Mouse (Mus musculus): ENCODE data around the gene Rfng. TPM values are rescaled to one million over a fixed set of nuclear protein-coding genes. Genes with fewer than 3 reads are reported as not detected.

Gene Rfng
- polyA plus RNA-seq, 1 experiment from 2014 or later: 36.2 TPM

- H3K36me3 ChIP-seq: peaks cover 38% of the 10 kb centered on the region
- peak; percentile 89 for ATAC-seq (ENCODE audit: insufficient number of reproducible peaks, insufficient read depth, low FRiP score, low TSS enrichment, low read depth)
- peak within 1 kb of the TSS; percentile 93 for H3K9ac ChIP-seq (replicated peaks)
- peak within 1 kb of the TSS; percentile 91 for H3K4me3 ChIP-seq (replicated peaks)
- under 1% methylated on average over 102 of the region's 109 CpGs for WGBS
- H3K4me2 ChIP-seq: peak within 1 kb of the TSS; percentile 97
- H3K27ac ChIP-seq: peak within 1 kb of the TSS; percentile 99
- H3K4me1 ChIP-seq (replicated peaks): peaks cover 34% of the 10 kb centered on the region
- no peaks in the 10 kb centered on the region for H3K9me3 ChIP-seq
- no peaks in the 10 kb centered on the region for H3K27me3 ChIP-seq
These were observed 40.2 kb upstream of the Rfng start, which contains the start of gene Fasn for GRCm38 (mm10) chr11:120823956-120824786. Fasn (minus strand) TSS chr11:120824547.

- H3K4me3 ChIP-seq (replicated peaks): peak overlapping the region; percentile 91
- peak overlapping the region; percentile 99 for H3K27ac ChIP-seq
- no peaks in the 10 kb centered on the region for H3K27me3 ChIP-seq
- under 1% methylated on average over 40 of the region's 40 CpGs for WGBS
- peak overlapping the region; percentile 97 for H3K4me2 ChIP-seq
- H3K4me1 ChIP-seq (replicated peaks): peaks cover 34% of the 10 kb centered on the region
- peak; percentile 5; the same call in 1 of the 2 replicates for ATAC-seq (ENCODE audit: insufficient number of reproducible peaks, insufficient read depth, low FRiP score, low TSS enrichment, low read depth)
- no peaks in the 10 kb centered on the region for H3K9me3 ChIP-seq
- H3K36me3 ChIP-seq: peaks cover 44% of the 10 kb centered on the region
- peak overlapping the region; percentile 93 for H3K9ac ChIP-seq (replicated peaks)
These were observed 39.5 kb upstream of the Rfng start for GRCm38 (mm10) chr11:120823551-120823947.

GRCm38 (mm10) chr11:120822831-120823550, 39.0 kb upstream of the Rfng start:
- ATAC-seq (ENCODE audit: insufficient number of reproducible peaks, insufficient read depth, low FRiP score, low TSS enrichment, low read depth): no peak
- peaks cover 34% of the 10 kb centered on the region for H3K4me1 ChIP-seq (replicated peaks)
- peaks cover 50% of the 10 kb centered on the region for H3K36me3 ChIP-seq

GRCm38 (mm10) chr11:120822321-120822720, 38.3 kb upstream of the Rfng start:
- H3K36me3 ChIP-seq: peaks cover 57% of the 10 kb centered on the region
- WGBS: 56% methylated on average over 4 of the region's 4 CpGs
- ATAC-seq (ENCODE audit: insufficient number of reproducible peaks, insufficient read depth, low FRiP score, low TSS enrichment, low read depth): no peak

More at GRCm38 (mm10) chr11:120822831-120823550, 39.0 kb upstream of the Rfng start:
- peak overlapping the region; percentile 97 for H3K4me2 ChIP-seq
- H3K27me3 ChIP-seq: no peaks in the 10 kb centered on the region
- H3K9ac ChIP-seq (replicated peaks): peak overlapping the region; percentile 93
- peak overlapping the region; percentile 99 for H3K27ac ChIP-seq
- 1% methylated on average over 14 of the region's 14 CpGs for WGBS
- peak overlapping the region; percentile 91 for H3K4me3 ChIP-seq (replicated peaks)
- H3K9me3 ChIP-seq: no peaks in the 10 kb centered on the region

GRCm38 (mm10) chr11:120821076-120821922, 37.3 kb upstream of the Rfng start:
- H3K9ac ChIP-seq (replicated peaks): 0 out of 2 replicates have a peak overlapping the region, but pooled peaks have one; percentile 93

More at GRCm38 (mm10) chr11:120822321-120822720, 38.3 kb upstream of the Rfng start:
- no peak overlapping the region for H3K27ac ChIP-seq
- no peaks in the 10 kb centered on the region for H3K9me3 ChIP-seq
- H3K4me2 ChIP-seq: peak overlapping the region; percentile 97
- peak overlapping the region; percentile 91 for H3K4me3 ChIP-seq (replicated peaks)
- peaks cover 34% of the 10 kb centered on the region for H3K4me1 ChIP-seq (replicated peaks)
- no peaks in the 10 kb centered on the region for H3K27me3 ChIP-seq
- peak overlapping the region; percentile 93 for H3K9ac ChIP-seq (replicated peaks)

GRCm38 (mm10) chr11:120820546-120820945, 36.5 kb upstream of the Rfng start:
- Histone ChIP-seq H3K4me1 (replicated peaks) (peaks cover 28% of the 10 kb centered on the region), H3K9me3 (no peaks in the 10 kb centered on the region), H3K27me3 (no peaks in the 10 kb centered on the region), H3K36me3 (peaks cover 75% of the 10 kb centered on the region), H3K4me2 (no peak overlapping the region), H3K4me3 (replicated peaks) (no peak overlapping the region), H3K9ac (replicated peaks) (no peak overlapping the region), H3K27ac (no peak overlapping the region)
- 93% methylated on average over 14 of the region's 14 CpGs for WGBS
- ATAC-seq (ENCODE audit: insufficient number of reproducible peaks, insufficient read depth, low FRiP score, low TSS enrichment, low read depth): no peak

More at GRCm38 (mm10) chr11:120821076-120821922, 37.3 kb upstream of the Rfng start:
- peaks cover 67% of the 10 kb centered on the region for H3K36me3 ChIP-seq
- no peak for ATAC-seq (ENCODE audit: insufficient number of reproducible peaks, insufficient read depth, low FRiP score, low TSS enrichment, low read depth)
- H3K4me2 ChIP-seq: peak overlapping the region; percentile 97
- no peaks in the 10 kb centered on the region for H3K9me3 ChIP-seq
- H3K4me1 ChIP-seq (replicated peaks): peaks cover 34% of the 10 kb centered on the region
- no peak overlapping the region for H3K27ac ChIP-seq
- WGBS: 85% methylated on average over 14 of the region's 14 CpGs
- no peaks in the 10 kb centered on the region for H3K27me3 ChIP-seq
- H3K4me3 ChIP-seq (replicated peaks): peak overlapping the region; percentile 91

- Histone ChIP-seq H3K27me3 (no peaks in the 10 kb centered on the region), H3K4me1 (replicated peaks) (peaks cover 21% of the 10 kb centered on the region), H3K27ac (no peak overlapping the region), H3K4me2 (no peak overlapping the region), H3K9ac (replicated peaks) (no peak overlapping the region), H3K4me3 (replicated peaks) (no peak overlapping the region), H3K9me3 (no peaks in the 10 kb centered on the region), H3K36me3 (peaks cover 84% of the 10 kb centered on the region)
- WGBS: 94% methylated on average over 6 of the region's 6 CpGs
- ATAC-seq (ENCODE audit: insufficient number of reproducible peaks, insufficient read depth, low FRiP score, low TSS enrichment, low read depth): no peak
These were observed 35.5 kb upstream of the Rfng start for GRCm38 (mm10) chr11:120819556-120819955.

- Histone ChIP-seq H3K36me3 (peaks cover 97% of the 10 kb centered on the region), H3K4me2 (no peak overlapping the region), H3K4me1 (replicated peaks) (peaks cover 21% of the 10 kb centered on the region), H3K9ac (replicated peaks) (no peak overlapping the region), H3K4me3 (replicated peaks) (no peak overlapping the region), H3K27ac (no peak overlapping the region), H3K27me3 (no peaks in the 10 kb centered on the region), H3K9me3 (no peaks in the 10 kb centered on the region)
- ATAC-seq (ENCODE audit: insufficient number of reproducible peaks, insufficient read depth, low FRiP score, low TSS enrichment, low read depth): no peak
- WGBS: 97% methylated on average over 13 of the region's 13 CpGs
These were observed 34.2 kb upstream of the Rfng start for GRCm38 (mm10) chr11:120818251-120818650.

GRCm38 (mm10) chr11:120817358-120817757, 33.4 kb upstream of the Rfng start:
- Histone ChIP-seq H3K4me3 (replicated peaks) (no peak overlapping the region), H3K27ac (no peak overlapping the region), H3K27me3 (no peaks in the 10 kb centered on the region), H3K9ac (replicated peaks) (no peak overlapping the region), H3K36me3 (peaks cover 100% of the 10 kb centered on the region), H3K4me1 (replicated peaks) (peaks cover 15% of the 10 kb centered on the region), H3K9me3 (no peaks in the 10 kb centered on the region), H3K4me2 (no peak overlapping the region)
- no peak for ATAC-seq (ENCODE audit: insufficient number of reproducible peaks, insufficient read depth, low FRiP score, low TSS enrichment, low read depth)
- WGBS: 93% methylated on average over 6 of the region's 6 CpGs

- peaks cover 100% of the 10 kb centered on the region for H3K36me3 ChIP-seq
- no peak overlapping the region for H3K9ac ChIP-seq (replicated peaks)
- H3K4me3 ChIP-seq (replicated peaks): no peak overlapping the region
- no peaks in the 10 kb centered on the region for H3K27me3 ChIP-seq
- no peak overlapping the region for H3K27ac ChIP-seq
- H3K4me2 ChIP-seq: no peak overlapping the region
- 96% methylated on average over 16 of the region's 16 CpGs for WGBS
- no peaks in the 10 kb centered on the region for H3K9me3 ChIP-seq
- ATAC-seq (ENCODE audit: insufficient number of reproducible peaks, insufficient read depth, low FRiP score, low TSS enrichment, low read depth): no peak
- no peaks in the 10 kb centered on the region for H3K4me1 ChIP-seq (replicated peaks)
These were observed 28.1 kb upstream of the Rfng start for GRCm38 (mm10) chr11:120812068-120812467.
